Mouse (Mus musculus): ENCODE results near the gene Bloc1s1. TPM values are rescaled to one million over a fixed set of nuclear protein-coding genes. Genes with fewer than 3 reads are reported as not detected.
A peak's percentile ranks its signal among the peaks of the same experiment; 100 is the strongest.

The Bloc1s1 gene
- polyA plus RNA-seq, 1 experiment from 2014 or later: 215 TPM

- Histone ChIP-seq H3K9me3 (ENCODE audit: control insufficient read depth, low read length) (no peaks in the 10 kb centered on the region), H3K4me3 (ENCODE audit: low read depth, low read length) (no peak overlapping the region), H3K27ac (ENCODE audit: low read depth, low read length) (no peak overlapping the region), H3K4me2 (ENCODE audit: low read depth) (no peak overlapping the region; the same call in 1 of the 2 replicates), H3K36me3 (ENCODE audit: control insufficient read depth, insufficient read depth, low read length) (no peaks in the 10 kb centered on the region), H3K4me1 (ENCODE audit: control insufficient read depth, insufficient read depth, low read length) (peaks cover 2% of the 10 kb centered on the region), H3K9ac (ENCODE audit: low read length) (no peak overlapping the region), H3K27me3 (ENCODE audit: control insufficient read depth, insufficient read depth, low read length) (peaks cover 9% of the 10 kb centered on the region)
- no peak for ATAC-seq (ENCODE audit: insufficient read depth, low FRiP score, low TSS enrichment)
- WGBS: 2% methylated on average over 17 of the region's 17 CpGs
- DNase-seq (ENCODE audit: low spot score): no peak
Observed at GRCm38 (mm10) chr10:128895952-128896693, 27.7 kb downstream of the Bloc1s1 start.

GRCm38 (mm10) chr10:128895437-128895836 lies 28.4 kb downstream of the Bloc1s1 start:
- DNase-seq (ENCODE audit: low spot score): peak; percentile 78
- Histone ChIP-seq H3K27me3 (ENCODE audit: control insufficient read depth, insufficient read depth, low read length) (peaks cover 9% of the 10 kb centered on the region), H3K4me2 (ENCODE audit: low read depth) (no peak overlapping the region), H3K9ac (ENCODE audit: low read length) (no peak overlapping the region), H3K4me3 (ENCODE audit: low read depth, low read length) (no peak overlapping the region), H3K27ac (ENCODE audit: low read depth, low read length) (no peak overlapping the region), H3K4me1 (ENCODE audit: control insufficient read depth, insufficient read depth, low read length) (peaks cover 2% of the 10 kb centered on the region), H3K36me3 (ENCODE audit: control insufficient read depth, insufficient read depth, low read length) (no peaks in the 10 kb centered on the region), H3K9me3 (ENCODE audit: control insufficient read depth, low read length) (no peaks in the 10 kb centered on the region)
- no peak for ATAC-seq (ENCODE audit: insufficient read depth, low FRiP score, low TSS enrichment)
- under 1% methylated on average over 9 of the region's 9 CpGs for WGBS

- Histone ChIP-seq H3K4me2 (ENCODE audit: low read depth) (peak overlapping the region; percentile 68), H3K36me3 (ENCODE audit: control insufficient read depth, insufficient read depth, low read length) (no peaks in the 10 kb centered on the region), H3K4me1 (ENCODE audit: control insufficient read depth, insufficient read depth, low read length) (peaks cover 16% of the 10 kb centered on the region), H3K27ac (ENCODE audit: low read depth, low read length) (peak overlapping the region; percentile 95), H3K9ac (ENCODE audit: low read length) (peak overlapping the region; percentile 84), H3K4me3 (ENCODE audit: low read depth, low read length) (peak overlapping the region; percentile 80), H3K9me3 (ENCODE audit: control insufficient read depth, low read length) (no peaks in the 10 kb centered on the region), H3K27me3 (ENCODE audit: control insufficient read depth, insufficient read depth, low read length) (peaks cover 9% of the 10 kb centered on the region)
- no peak for ATAC-seq (ENCODE audit: insufficient read depth, low FRiP score, low TSS enrichment)
- peak; percentile 37 for DNase-seq (ENCODE audit: low spot score)
- 2% methylated on average over 9 of the region's 9 CpGs for WGBS
Observed at GRCm38 (mm10) chr10:128892246-128892645, 31.6 kb downstream of the Bloc1s1 start.

DNA sequence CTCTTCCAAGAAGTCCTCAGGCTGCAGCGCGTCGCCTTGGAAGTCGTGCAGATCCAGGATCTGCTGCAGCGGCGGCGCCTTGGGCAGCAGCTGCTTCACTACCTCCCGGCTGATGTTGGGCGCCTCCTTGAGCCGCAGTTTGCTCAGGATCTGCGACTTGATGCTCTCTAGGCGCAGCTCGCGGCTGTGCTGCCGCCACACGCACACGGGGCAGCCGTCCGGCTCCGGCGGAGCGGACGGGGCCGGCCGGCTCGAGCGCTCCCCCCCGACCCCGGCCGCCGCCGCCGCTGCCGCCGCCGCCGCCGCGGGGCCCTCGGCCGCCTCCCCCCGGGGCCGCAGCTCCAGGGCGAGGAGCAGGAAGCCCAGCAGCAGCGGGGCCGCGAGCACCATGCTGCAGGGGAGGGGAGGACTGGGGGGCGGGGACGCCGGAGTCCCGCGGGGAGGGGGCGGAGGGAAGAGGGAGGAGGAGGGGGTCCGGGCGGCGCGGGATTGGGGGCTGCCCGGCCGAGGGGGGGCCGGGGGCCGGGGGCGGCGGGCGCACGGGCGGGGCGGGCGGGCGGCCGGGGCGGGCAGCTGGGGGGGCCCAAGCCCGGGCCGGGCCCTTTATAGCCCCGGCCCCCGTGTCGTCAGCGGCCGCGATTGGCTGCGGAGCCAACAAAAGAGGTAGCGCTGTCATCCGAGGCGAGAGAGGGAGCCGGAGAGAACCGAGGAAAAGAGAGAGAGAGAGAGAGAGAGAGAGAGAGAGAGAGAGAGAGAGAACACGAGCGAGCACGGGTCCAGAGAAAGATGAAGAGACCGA lies 32.3 kb downstream of the Bloc1s1 start, which contains the start of gene Gdf11:
Gene Gdf11, minus strand, starts transcription at position 423 of the 799 bp plus-strand sequence.
- no peaks in the 10 kb centered on the region for H3K9me3 ChIP-seq (ENCODE audit: control insufficient read depth, low read length)
- DNase-seq (ENCODE audit: low spot score) (peak; percentile 90), ATAC-seq (ENCODE audit: insufficient read depth, low FRiP score, low TSS enrichment) (peak; percentile 86)
- H3K9ac ChIP-seq (ENCODE audit: low read length): peak within 1 kb of the TSS; percentile 84
- H3K4me1 ChIP-seq (ENCODE audit: control insufficient read depth, insufficient read depth, low read length): peaks cover 16% of the 10 kb centered on the region
- no peaks in the 10 kb centered on the region for H3K36me3 ChIP-seq (ENCODE audit: control insufficient read depth, insufficient read depth, low read length)
- under 1% methylated on average over 65 of the region's 89 CpGs for WGBS
- peak within 1 kb of the TSS; percentile 80 for H3K4me3 ChIP-seq (ENCODE audit: low read depth, low read length)
- H3K27ac ChIP-seq (ENCODE audit: low read depth, low read length): peak within 1 kb of the TSS; percentile 95
- H3K4me2 ChIP-seq (ENCODE audit: low read depth): peak within 1 kb of the TSS; percentile 68
- peaks cover 5% of the 10 kb centered on the region for H3K27me3 ChIP-seq (ENCODE audit: control insufficient read depth, insufficient read depth, low read length)

- Histone ChIP-seq H3K9ac (ENCODE audit: low read length) (peak overlapping the region; percentile 84), H3K4me1 (ENCODE audit: control insufficient read depth, insufficient read depth, low read length) (peaks cover 14% of the 10 kb centered on the region), H3K4me2 (ENCODE audit: low read depth) (peak overlapping the region; percentile 68), H3K9me3 (ENCODE audit: control insufficient read depth, low read length) (no peaks in the 10 kb centered on the region), H3K27ac (ENCODE audit: low read depth, low read length) (peak overlapping the region; percentile 95), H3K4me3 (ENCODE audit: low read depth, low read length) (peak overlapping the region; percentile 80), H3K36me3 (ENCODE audit: control insufficient read depth, insufficient read depth, low read length) (peaks cover 7% of the 10 kb centered on the region), H3K27me3 (ENCODE audit: control insufficient read depth, insufficient read depth, low read length) (peaks cover under 1% of the 10 kb centered on the region; the same call in 1 of the 2 replicates)
- WGBS: under 1% methylated on average over 40 of the region's 40 CpGs
- DNase-seq (ENCODE audit: low spot score) (peak; percentile 30), ATAC-seq (ENCODE audit: insufficient read depth, low FRiP score, low TSS enrichment) (peak; percentile 14)
Observed at GRCm38 (mm10) chr10:128890383-128891295, 33.2 kb downstream of the Bloc1s1 start.

DNA sequence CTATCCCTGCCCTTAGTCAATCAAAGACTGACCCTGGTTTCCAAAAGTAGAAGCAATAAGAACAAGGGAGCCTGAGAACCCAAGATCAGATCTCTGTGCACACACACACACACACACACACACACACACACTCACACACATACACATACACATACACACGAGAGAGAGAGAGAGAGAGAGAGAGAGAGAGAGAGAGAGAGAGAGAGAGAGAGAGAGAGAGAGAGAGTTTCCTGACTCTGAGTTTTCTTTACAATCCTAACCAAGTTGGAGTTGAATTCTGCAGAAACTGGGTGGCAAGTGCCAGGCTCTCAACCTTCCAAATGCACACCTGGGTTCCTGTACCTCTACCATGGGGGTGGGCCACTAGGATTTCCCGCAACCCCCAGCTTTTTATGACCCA lies 34.0 kb downstream of the Bloc1s1 start:
- Histone ChIP-seq H3K4me2 (ENCODE audit: low read depth) (peak overlapping the region; percentile 68), H3K27me3 (ENCODE audit: control insufficient read depth, insufficient read depth, low read length) (no peaks in the 10 kb centered on the region), H3K9me3 (ENCODE audit: control insufficient read depth, low read length) (no peaks in the 10 kb centered on the region), H3K9ac (ENCODE audit: low read length) (peak overlapping the region; percentile 84), H3K36me3 (ENCODE audit: control insufficient read depth, insufficient read depth, low read length) (peaks cover 8% of the 10 kb centered on the region), H3K27ac (ENCODE audit: low read depth, low read length) (peak overlapping the region; percentile 95), H3K4me3 (ENCODE audit: low read depth, low read length) (peak overlapping the region; percentile 80), H3K4me1 (ENCODE audit: control insufficient read depth, insufficient read depth, low read length) (peaks cover 14% of the 10 kb centered on the region)
- ATAC-seq (ENCODE audit: insufficient read depth, low FRiP score, low TSS enrichment) (no peak), DNase-seq (ENCODE audit: low spot score) (no peak)
- 7% methylated on average over 1 of the region's 2 CpGs for WGBS

DNA sequence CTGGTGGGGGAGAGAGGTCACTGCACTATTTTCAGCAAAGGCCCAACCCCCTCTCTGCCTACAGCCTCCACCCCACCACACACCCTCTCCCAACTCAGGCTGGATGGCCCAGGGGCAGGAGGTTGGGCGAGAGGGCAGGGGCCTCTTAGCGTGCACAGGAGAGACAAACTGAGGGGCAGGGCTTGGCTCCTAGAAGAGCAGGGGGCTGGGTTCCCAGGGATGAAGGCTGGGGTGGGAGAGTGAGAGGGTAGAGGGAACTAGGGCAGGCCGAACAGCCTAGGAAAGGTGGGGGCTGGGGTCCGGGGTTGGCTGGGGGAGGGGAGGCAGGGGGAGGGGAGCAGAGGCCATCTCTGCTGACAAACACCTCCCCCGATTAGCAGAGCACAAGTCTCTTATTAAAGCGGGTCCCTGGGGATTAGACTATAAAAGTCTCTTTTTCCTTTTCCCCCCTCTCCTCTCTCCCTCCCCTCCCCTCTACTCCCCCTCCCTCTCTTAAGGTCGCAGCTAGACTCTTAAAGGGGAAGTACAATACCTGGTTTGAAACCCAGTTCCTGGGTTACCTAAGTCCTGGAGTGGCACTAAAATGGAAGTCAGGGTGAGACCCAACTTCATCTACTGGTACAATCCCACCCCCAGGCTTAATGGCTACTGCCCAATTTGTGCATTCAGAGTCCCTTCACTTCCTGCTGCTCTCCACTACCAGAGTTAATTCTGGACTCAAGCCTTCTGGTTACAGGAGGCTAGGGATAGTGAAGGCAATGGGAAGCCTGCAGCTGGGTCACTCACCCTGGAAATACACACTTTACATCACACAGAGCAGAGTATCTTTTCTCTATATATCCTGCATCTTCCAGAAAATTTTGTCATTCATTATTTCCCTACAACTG lies 34.7 kb downstream of the Bloc1s1 start:
- H3K4me1 ChIP-seq (ENCODE audit: control insufficient read depth, insufficient read depth, low read length): peaks cover 14% of the 10 kb centered on the region
- H3K9ac ChIP-seq (ENCODE audit: low read length): peak overlapping the region; percentile 53
- no peaks in the 10 kb centered on the region for H3K27me3 ChIP-seq (ENCODE audit: control insufficient read depth, insufficient read depth, low read length)
- H3K9me3 ChIP-seq (ENCODE audit: control insufficient read depth, low read length): no peaks in the 10 kb centered on the region
- peak overlapping the region; percentile 68 for H3K4me2 ChIP-seq (ENCODE audit: low read depth)
- 2% methylated on average over 7 of the region's 7 CpGs for WGBS
- DNase-seq (ENCODE audit: low spot score) (peak; percentile 59), ATAC-seq (ENCODE audit: insufficient read depth, low FRiP score, low TSS enrichment) (peak; percentile 43)
- H3K27ac ChIP-seq (ENCODE audit: low read depth, low read length): peak overlapping the region; percentile 95
- H3K4me3 ChIP-seq (ENCODE audit: low read depth, low read length): peak overlapping the region; percentile 80
- H3K36me3 ChIP-seq (ENCODE audit: control insufficient read depth, insufficient read depth, low read length): peaks cover 10% of the 10 kb centered on the region
